Mouse (Mus musculus) ES-Bruce4 (cell line): ENCODE results near the gene Arsb. TPM values are rescaled to one million over a fixed set of nuclear protein-coding genes. Genes with fewer than 3 reads are reported as not detected.

Experiments used
- H3K27ac ChIP-seq: 2 replicates; pipeline ENCODE4 v1.5.1; 2012; ENCODE audit warnings: low read length, inconsistent platforms; ENCODE audit not compliant: insufficient read depth
- H3K27me3 ChIP-seq: 2 replicates; pipeline ENCODE4 v1.6.1; 2012; ENCODE audit warnings: mild to moderate bottlenecking, low read length, inconsistent platforms; ENCODE audit not compliant: control insufficient read depth, poor library complexity, insufficient read depth, severe bottlenecking
- H3K36me3 ChIP-seq: 2 replicates; pipeline ENCODE4 v1.6.1; 2012; ENCODE audit warnings: inconsistent platforms, mild to moderate bottlenecking, low read length, moderate library complexity; ENCODE audit not compliant: control insufficient read depth, poor library complexity, insufficient read depth, severe bottlenecking
- H3K4me1 ChIP-seq: one replicate; pipeline ENCODE4 v1.8.1; 2011; ENCODE audit warnings: low read length; ENCODE audit not compliant: control insufficient read depth, insufficient read depth
- H3K4me3 ChIP-seq: 2 replicates; pipeline ENCODE4 v1.5.1; 2011; ENCODE audit warnings: low read depth, mild to moderate bottlenecking, low read length
- H3K9ac ChIP-seq: 2 replicates; pipeline ENCODE4 v1.6.1; 2012; ENCODE audit warnings: low read depth, mild to moderate bottlenecking, inconsistent platforms; ENCODE audit not compliant: poor library complexity, severe bottlenecking
- H3K9me3 ChIP-seq: replicated peaks from 2 replicates; pipeline ENCODE4 v1.6.1; 2012; ENCODE audit warnings: mild to moderate bottlenecking, low read length, inconsistent platforms; ENCODE audit not compliant: control insufficient read depth, poor library complexity, insufficient read depth, severe bottlenecking
- CTCF ChIP-seq: IDR thresholded peaks from one replicate; pipeline ENCODE4 v1.8.1; 2011; ENCODE audit warnings: low read depth, low read length
- EP300 ChIP-seq: IDR thresholded peaks from 2 replicates; pipeline ENCODE4 v1.6.1; 2011; ENCODE audit warnings: low read depth, low read length; ENCODE audit not compliant: insufficient read depth
- POLR2A ChIP-seq: IDR thresholded peaks from one replicate; pipeline ENCODE4 v1.8.1; 2011; ENCODE audit warnings: low read length; ENCODE audit not compliant: insufficient read depth
- polyA plus RNA-seq: library from polyadenylated mRNA; stranded (reverse); fragments of >200 nt; gene quantifications from 2 replicates; pipeline ENCODE4 v1.2.4, GENCODE M21; 2011; ENCODE audit warnings: low read depth; ENCODE audit not compliant: missing spikeins, insufficient read depth, insufficient read length

Gene Arsb
- polyA plus RNA-seq, 1 experiment = 1.7 TPM

DNA sequence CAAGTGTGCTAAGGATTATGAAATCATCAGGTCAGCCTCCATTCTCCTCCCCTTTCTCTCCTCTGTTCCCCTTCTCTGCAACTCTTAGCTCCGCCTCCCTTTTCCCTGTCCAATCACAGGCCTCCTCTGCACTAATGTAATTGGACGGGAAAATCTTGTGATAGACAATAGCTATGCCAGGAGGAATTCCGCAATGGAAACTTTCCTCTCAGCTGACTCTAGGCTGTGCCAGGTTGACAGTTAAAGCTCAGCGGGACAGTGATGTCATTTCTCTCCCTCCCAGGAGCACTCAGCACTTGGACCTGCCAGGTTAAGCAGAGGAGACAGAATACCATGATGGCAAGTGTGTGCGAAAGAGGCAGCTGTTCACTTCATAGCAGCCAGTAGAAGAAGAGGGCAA, 95.2 kb downstream of the Arsb start:
- H3K9me3 ChIP-seq = no peaks in the 10 kb centered on the region
- H3K4me3 ChIP-seq = no peak overlapping the region
- TF ChIP-seq POLR2A (no peak), CTCF (no peak), EP300 (no peak)
- no peaks in the 10 kb centered on the region for H3K36me3 ChIP-seq
- no peak overlapping the region for H3K9ac ChIP-seq
- no peaks in the 10 kb centered on the region for H3K27me3 ChIP-seq
- H3K4me1 ChIP-seq = no peaks in the 10 kb centered on the region
- H3K27ac ChIP-seq = no peak overlapping the region

DNA sequence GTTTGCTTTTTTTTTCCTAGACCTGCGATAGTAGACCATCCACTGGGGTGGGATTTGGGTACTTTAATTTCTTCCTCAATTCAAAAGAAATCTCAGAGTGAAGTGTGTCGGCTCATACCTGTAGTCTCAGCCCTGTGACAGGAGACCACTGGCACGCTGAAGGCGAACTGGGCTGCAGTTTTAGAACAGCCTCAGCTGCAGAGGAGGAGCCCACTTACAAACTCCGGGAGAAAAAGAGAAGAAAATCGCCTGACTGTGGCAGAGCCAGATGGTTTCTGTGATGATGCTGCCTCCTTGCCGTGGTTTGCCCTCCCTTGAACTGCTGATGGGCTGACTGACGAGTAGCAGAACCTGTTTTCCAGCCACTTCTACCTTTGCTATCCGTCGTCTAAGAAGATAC, 100.3 kb downstream of the Arsb start:
- H3K9ac ChIP-seq = no peak overlapping the region
- TF ChIP-seq EP300 (no peak), POLR2A (no peak), CTCF (no peak)
- H3K9me3 ChIP-seq = no peaks in the 10 kb centered on the region
- no peaks in the 10 kb centered on the region for H3K27me3 ChIP-seq
- H3K4me1 ChIP-seq = no peaks in the 10 kb centered on the region
- no peak overlapping the region for H3K4me3 ChIP-seq
- H3K36me3 ChIP-seq = no peaks in the 10 kb centered on the region
- no peak overlapping the region for H3K27ac ChIP-seq

DNA sequence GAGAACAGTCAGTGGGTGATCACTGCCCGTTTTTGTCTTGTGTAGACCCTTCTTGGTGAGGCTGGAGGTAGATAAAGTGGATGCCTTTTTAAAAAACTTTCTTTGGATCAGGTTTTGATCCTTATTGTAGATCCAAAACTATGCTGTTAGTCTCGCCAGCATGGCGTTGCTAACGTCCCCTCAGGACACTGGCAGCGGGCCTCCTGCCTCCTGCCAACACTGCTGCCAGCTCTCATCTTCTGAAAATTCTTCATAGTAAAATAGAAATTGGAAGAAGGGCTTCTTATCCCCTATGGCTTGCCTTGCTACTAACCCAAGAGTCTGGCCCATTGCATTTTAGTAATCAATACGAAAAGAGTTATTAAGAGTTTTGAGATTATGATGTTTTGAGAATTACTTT, 101.2 kb downstream of the Arsb start:
- no peak overlapping the region for H3K27ac ChIP-seq
- no peaks in the 10 kb centered on the region for H3K4me1 ChIP-seq
- H3K4me3 ChIP-seq = no peak overlapping the region
- no peak overlapping the region for H3K9ac ChIP-seq
- TF ChIP-seq EP300 (no peak), POLR2A (no peak), CTCF (no peak)
- no peaks in the 10 kb centered on the region for H3K9me3 ChIP-seq
- no peaks in the 10 kb centered on the region for H3K27me3 ChIP-seq
- H3K36me3 ChIP-seq = no peaks in the 10 kb centered on the region

DNA sequence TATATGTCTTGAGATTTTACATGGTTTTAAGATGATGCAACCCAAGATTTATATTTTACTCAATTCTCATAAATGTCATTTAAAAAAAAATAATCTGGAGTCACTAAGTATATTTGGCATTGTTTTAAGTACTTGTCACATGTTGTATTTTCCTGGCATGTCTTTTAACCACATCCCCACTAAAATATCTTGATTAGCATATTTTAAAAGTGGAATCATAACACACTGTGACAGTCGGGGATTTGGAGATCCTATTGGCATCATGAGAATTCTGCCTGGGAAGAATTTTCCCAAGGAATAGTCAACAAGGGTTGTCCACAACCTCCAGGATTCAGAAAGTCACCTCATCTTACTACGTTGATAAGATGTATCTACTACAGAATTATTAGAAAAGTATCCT, 106.5 kb downstream of the Arsb start:
- no peaks in the 10 kb centered on the region for H3K27me3 ChIP-seq
- no peak for TF ChIP-seq CTCF
- no peak for TF ChIP-seq POLR2A
- no peak for TF ChIP-seq EP300
- no peak overlapping the region for H3K4me3 ChIP-seq
- no peaks in the 10 kb centered on the region for H3K9me3 ChIP-seq
- H3K36me3 ChIP-seq = no peaks in the 10 kb centered on the region
- no peak overlapping the region for H3K27ac ChIP-seq
- H3K4me1 ChIP-seq = no peaks in the 10 kb centered on the region
- H3K9ac ChIP-seq = no peak overlapping the region

DNA sequence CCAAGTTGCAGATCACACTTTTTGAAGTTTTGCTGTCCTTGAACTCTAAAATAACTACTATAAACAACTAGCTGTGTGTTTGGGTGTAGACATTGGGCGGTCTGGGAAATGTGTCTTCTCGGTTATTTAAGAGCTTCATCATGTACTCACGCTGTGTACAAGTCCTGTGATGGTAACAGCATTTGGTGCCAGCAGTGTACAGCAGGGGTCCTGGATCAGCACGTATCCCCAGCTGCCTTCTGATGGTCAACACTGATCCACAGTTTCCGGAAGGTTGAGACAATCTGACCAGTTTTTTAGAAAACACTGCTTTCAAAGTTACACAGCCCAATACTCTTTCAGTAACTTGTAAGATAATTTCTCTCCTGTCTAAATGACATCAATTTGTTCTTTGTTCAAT, 108.0 kb downstream of the Arsb start:
- Histone ChIP-seq H3K9me3 (no peaks in the 10 kb centered on the region), H3K36me3 (no peaks in the 10 kb centered on the region), H3K9ac (no peak overlapping the region), H3K4me3 (no peak overlapping the region), H3K27ac (no peak overlapping the region), H3K27me3 (no peaks in the 10 kb centered on the region), H3K4me1 (no peaks in the 10 kb centered on the region)
- TF ChIP-seq POLR2A (no peak), EP300 (no peak), CTCF (no peak)

DNA sequence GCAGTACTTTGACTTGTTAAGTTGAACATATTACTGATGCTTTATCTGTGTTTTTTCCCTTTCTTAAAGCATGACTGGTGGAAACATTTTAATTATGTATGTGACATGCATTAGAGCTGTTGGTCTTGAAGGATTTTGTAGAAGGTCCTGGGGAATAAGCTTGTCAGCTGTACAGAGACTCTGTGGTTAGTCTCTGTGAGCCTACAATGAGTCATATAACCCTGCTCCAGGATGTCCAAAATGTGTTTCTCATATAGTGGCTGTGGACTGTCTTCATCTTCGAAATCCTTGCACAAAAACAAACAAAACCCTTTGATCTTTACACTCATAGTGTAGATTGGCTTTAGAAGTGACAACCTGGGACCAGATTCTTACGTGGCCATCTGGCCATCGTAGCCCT, 110.7 kb downstream of the Arsb start:
- Histone ChIP-seq H3K4me3 (no peak overlapping the region), H3K36me3 (no peaks in the 10 kb centered on the region), H3K27me3 (no peaks in the 10 kb centered on the region), H3K9ac (no peak overlapping the region), H3K27ac (no peak overlapping the region), H3K9me3 (no peaks in the 10 kb centered on the region), H3K4me1 (no peaks in the 10 kb centered on the region)
- TF ChIP-seq EP300 = no peak

DNA sequence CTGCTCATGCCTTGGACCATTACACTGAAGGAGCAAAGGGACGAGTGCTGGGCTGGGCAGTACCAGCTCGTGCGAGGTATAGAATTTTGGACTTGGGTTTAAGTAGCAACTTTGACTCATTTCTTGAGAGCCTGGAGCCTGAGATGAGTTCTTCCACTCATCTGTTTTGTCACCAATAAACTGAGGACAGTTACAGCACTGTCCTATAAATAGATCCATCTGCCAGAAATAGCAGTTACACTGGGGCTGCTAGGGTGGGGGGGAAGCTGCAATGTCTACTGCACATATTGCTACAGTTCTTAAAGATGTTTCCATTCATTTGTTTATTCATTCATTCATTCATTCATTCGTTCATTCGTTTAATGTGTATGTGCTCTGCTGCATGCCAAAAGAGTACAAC, 115.6 kb downstream of the Arsb start:
- no peaks in the 10 kb centered on the region for H3K4me1 ChIP-seq
- TF ChIP-seq EP300 (no peak), POLR2A (no peak), CTCF (no peak)
- no peaks in the 10 kb centered on the region for H3K36me3 ChIP-seq
- H3K4me3 ChIP-seq = no peak overlapping the region
- no peaks in the 10 kb centered on the region for H3K27me3 ChIP-seq
- H3K9ac ChIP-seq = no peak overlapping the region
- no peak overlapping the region for H3K27ac ChIP-seq
- H3K9me3 ChIP-seq = no peaks in the 10 kb centered on the region
